Mouse (Mus musculus): ENCODE measurements around the gene Chd2.
"Not testable (repeated sequence)": the region's sequence is repeated elsewhere in the genome, so short reads cannot be mapped to it uniquely, and the experiment has no call there.

Chd2 gene

DNA sequence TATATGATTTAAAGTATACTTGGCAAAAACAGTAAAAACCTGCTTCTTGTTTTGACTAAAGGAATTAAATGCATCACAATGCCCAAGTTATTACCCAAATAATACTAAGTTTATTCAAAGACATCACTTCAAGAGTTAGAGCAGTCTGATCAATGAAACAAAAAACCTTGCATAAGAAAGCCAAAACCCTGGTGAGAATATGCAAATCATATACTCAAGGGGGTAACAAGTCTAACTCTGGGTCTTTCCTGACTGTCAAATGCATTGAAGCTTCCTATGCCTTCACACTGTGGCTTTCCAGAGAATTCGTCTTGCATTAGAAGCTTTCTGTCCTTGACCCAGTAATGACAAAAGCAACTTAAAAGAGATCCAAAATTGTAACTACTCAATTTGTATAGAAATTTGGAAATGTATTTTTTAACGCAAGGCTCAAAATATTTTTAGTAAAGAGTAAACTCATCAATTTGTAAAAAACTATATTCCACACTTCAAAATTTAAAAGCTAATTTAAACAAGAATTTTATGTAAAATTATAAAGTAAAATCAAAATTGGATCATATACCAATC lies 2.4 kb downstream of the Chd2 start:
- DNase-seq = no peak

GRCm38 (mm10) chr7:73538424-73539079 lies 3.1 kb downstream of the Chd2 start:
- DNase-seq = no peak

DNA sequence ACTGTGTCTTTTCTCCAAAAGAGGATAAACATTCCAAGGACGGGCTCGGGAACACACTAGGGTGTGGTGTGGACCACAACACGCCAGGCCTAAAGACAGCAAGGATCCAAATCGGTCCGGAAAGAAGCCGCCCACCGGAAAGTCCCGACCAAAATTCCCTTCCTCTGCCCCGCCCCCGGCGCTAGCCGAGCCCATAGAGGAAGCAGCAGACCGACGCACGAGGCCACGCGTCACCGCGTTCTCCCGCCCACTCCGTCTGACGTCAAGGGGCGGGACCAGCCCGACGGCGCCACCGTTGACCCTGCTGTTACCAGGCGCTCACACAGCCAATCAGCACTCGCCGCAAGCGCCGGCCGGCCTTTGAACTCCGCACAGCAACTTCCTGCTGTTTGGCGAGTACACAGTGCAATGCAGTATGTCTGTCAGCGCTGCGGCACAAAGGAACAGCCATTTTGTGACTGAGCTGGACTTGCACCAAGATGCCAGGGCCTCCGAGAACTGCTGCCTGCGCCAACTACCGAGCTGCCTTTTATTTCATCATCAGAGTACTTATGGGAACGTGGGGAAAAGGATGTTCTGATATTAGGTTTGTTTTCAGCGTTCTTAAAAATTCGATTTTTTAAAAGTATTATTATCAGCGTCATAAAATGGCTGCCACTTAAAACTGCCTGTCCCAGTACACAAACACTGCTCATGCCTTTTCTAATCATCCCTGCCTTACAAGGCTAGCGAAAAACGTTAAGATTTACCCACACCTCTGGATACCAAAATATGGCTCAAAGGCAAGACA lies 3.8 kb downstream of the Chd2 start:
- DNase-seq = peak; percentile 100

- DNase-seq = no peak
Measured at GRCm38 (mm10) chr7:73537228-73537627, 4.4 kb downstream of the Chd2 start.

- no peak for DNase-seq
Measured at GRCm38 (mm10) chr7:73536579-73536978, 5.1 kb downstream of the Chd2 start.

DNA sequence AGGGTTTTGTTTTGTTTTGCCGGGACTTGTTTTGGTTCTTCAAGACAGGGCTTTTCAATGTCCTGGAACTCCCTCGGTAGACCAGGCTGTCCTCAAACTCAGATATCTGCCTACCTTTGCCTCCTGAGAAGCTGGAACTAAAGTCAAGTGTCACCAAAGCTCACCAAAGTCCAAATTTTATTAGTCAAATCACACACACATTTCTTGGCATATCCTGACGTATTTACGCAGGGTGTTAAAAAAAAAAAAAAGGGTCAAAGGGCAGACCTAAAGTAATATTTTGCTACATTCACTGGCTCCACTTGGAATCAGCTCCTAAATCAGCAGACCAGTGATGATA lies 5.8 kb downstream of the Chd2 start:
- no peak for DNase-seq

- no peak for DNase-seq
Measured at GRCm38 (mm10) chr7:73534937-73535860, 6.4 kb downstream of the Chd2 start.

DNA sequence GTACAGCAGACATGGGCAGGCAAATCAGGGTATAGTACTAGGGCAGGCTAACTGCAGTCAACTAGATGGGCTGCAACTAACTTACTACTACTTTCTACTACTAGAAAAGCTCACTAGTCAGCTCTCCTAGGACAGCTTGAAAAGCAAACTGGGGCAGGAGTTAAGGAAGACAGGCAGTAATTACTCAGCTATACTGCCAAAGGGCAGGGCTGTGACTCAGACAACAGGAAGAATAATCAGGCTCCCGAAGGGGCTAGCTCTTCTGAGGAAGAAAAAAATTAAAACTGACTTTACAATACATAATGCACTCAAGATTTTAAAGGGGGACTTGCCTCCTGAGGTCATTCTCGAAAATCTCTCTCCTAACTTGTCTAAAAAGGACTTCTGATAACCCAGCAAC lies 8.2 kb downstream of the Chd2 start:
- DNase-seq = no peak

DNA sequence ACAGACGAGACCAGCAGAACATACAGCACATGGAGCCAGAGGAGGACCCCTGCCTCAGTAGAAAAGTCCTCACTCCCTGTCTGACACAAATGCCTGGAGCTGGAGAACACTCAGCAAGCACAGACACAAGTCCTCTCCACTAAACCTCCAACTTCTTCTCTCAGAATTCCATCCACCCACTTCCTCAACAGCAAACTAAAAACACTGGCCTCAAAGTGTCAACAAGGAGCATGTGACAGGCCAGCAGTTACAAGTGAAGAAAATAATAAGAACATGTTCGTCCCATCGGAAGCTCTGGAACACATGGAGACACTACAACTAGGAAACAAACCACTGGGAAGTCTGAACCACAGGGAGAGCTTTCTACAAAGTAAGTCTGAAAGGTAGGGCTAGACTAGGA lies 8.7 kb downstream of the Chd2 start:
- DNase-seq = no peak

- no peak for DNase-seq
Measured at GRCm38 (mm10) chr7:73532139-73532538, 9.5 kb downstream of the Chd2 start.

GRCm38 (mm10) chr7:73531506-73532093 lies 10.0 kb downstream of the Chd2 start:
- no peak for DNase-seq

- DNase-seq = no peak
Measured at GRCm38 (mm10) chr7:73530846-73531245, 10.8 kb downstream of the Chd2 start.

DNA sequence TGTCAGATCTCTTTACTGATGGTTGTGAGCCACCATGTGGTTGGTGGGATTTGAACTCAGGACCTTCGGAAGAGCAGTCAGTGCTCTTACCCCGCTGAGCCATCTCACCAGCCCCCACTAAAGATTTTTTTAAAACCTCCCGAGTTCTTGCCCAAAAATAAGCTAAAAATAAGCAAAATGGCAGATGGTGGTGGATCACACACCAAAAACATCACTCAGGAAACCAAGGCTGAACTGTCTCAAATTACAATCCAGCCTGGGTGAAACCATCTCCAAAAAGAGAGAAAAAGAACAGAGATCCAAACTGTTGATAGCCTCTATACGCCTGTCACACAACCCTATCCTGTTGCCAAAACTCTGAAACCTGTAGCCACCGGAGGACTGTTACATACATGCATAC lies 11.5 kb downstream of the Chd2 start:
- DNase-seq = no peak

DNA sequence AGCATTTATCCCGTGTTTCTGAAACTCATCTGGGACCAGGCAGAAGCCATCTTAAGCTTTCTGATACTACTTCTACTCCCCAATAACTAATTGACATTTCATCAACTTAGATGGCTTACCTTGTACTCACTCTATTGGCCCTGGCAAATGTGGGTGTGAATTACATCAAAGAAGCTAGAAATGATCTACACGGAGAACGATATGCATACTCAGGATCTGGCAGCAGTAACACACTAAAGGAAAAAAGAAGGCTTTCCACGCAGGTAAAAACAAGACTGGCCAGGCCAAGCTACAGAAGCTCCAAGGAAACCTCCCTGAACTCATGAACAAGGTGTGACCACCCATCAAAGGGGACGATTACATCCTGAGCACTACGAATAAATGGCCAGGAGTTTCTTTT lies 12.4 kb downstream of the Chd2 start:
- DNase-seq = no peak

- not testable (repeated sequence) for DNase-seq
Measured at GRCm38 (mm10) chr7:73528377-73528894, 13.2 kb downstream of the Chd2 start.

- no peak for DNase-seq
Measured at GRCm38 (mm10) chr7:73527225-73527624, 14.4 kb downstream of the Chd2 start.

- peak; percentile 75 to 79 for DNase-seq
Measured at GRCm38 (mm10) chr7:73524454-73524952, 17.1 kb downstream of the Chd2 start.

DNA sequence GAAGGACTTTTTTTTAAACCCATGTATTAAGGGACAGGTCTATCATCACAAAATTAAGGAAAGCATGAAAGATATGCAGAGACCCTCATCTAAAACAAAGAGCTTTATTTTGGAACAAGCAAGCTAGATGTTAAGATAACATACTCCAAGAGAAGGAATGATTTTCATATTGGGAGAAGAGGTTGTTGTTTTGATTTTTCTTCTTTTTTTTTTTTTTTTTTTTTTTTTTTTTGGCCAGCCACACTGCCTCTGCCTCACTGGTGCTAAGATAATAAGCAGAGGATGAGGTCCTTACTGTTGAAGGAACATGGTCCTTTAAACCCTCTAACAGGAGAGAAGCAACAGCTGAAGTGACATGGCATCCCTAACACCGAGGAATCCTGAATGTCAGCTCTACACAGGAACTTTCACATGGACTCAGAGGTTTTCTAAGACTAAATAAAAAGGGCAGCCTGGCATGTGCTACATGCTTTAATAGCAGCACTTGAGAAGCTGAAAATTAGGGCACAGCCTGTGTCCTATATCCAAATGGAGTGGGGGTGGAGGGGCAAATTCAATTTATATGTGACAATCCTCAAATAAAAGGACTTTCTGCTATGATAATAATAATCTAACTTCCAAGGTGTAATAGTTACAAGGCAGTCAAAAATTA lies 17.9 kb downstream of the Chd2 start:
- DNase-seq = no peak

GRCm38 (mm10) chr7:73523183-73523582 lies 18.4 kb downstream of the Chd2 start:
- no peak for DNase-seq

- no peak for DNase-seq
Measured at GRCm38 (mm10) chr7:73521277-73522193, 20.1 kb downstream of the Chd2 start.

- no peak for DNase-seq
Measured at GRCm38 (mm10) chr7:73520231-73520630, 21.4 kb downstream of the Chd2 start.

Data from cerebellum, postnatal 10 days (tissue).